Mouse (Mus musculus) lung, postnatal 0 days (tissue): ENCODE results near the gene Cfdp1.

Source experiments
- CTCF ChIP-seq: IDR thresholded peaks from 2 replicates; pipeline ENCODE4 v1.5.1; 2016; ENCODE audit warnings: antibody characterized with exemption, mild to moderate bottlenecking
- EP300 ChIP-seq: IDR thresholded peaks from 2 replicates; pipeline ENCODE4 v1.6.1; 2016; ENCODE audit warnings: antibody characterized with exemption, mild to moderate bottlenecking, control low read depth

- TF ChIP-seq CTCF = peak; percentile 62
- no peak for TF ChIP-seq EP300
These were observed 40.9 kb upstream of the Cfdp1 start for GRCm38 (mm10) chr8:111894955-111895354.
